Mouse (Mus musculus) heart, embryonic 10.5 days (tissue): ENCODE data around the gene Dnajc15. TPM values are rescaled to one million over a fixed set of nuclear protein-coding genes. Genes with fewer than 3 reads are reported as not detected.
"Not testable (repeated sequence)": the region's sequence is repeated elsewhere in the genome, so short reads cannot be mapped to it uniquely, and the experiment has no call there.

Source experiments
- DNase-seq: peaks from one replicate; pipeline ENCODE4 v3.0.0-alpha.2; 2017; ENCODE audit warnings: low spot score
- H3K27ac ChIP-seq: fragments of 300-500 bp; sonication (generic); 2 replicates; pipeline ENCODE4 v1.5.1; 2016; ENCODE audit warnings: mild to moderate bottlenecking
- H3K27me3 ChIP-seq: fragments of 300-500 bp; sonication (generic); 2 replicates; pipeline ENCODE4 v1.6.1; 2016; ENCODE audit warnings: mild to moderate bottlenecking; ENCODE audit not compliant: poor library complexity, insufficient read depth, severe bottlenecking
- H3K36me3 ChIP-seq: fragments of 300-500 bp; sonication (generic); 2 replicates; pipeline ENCODE4 v1.6.1; 2016; ENCODE audit warnings: mild to moderate bottlenecking, moderate library complexity
- H3K4me1 ChIP-seq: fragments of 300-500 bp; sonication (generic); 2 replicates; pipeline ENCODE4 v1.6.1; 2016; ENCODE audit warnings: mild to moderate bottlenecking
- H3K4me3 ChIP-seq: fragments of 300-500 bp; sonication (generic); 2 replicates; pipeline ENCODE4 v1.5.1; 2016; ENCODE audit warnings: mild to moderate bottlenecking, moderate library complexity
- H3K9me3 ChIP-seq: fragments of 300-500 bp; sonication (generic); 2 replicates; pipeline ENCODE4 v1.6.1; 2016; ENCODE audit warnings: mild to moderate bottlenecking, moderate library complexity
- WGBS: fragments of 180-500 bp; shearing (Covaris S2); methylation state at CpG from one replicate; pipeline ENCODE4 v1.1.7; 2016; 5-methylcytosine and 5-hydroxymethylcytosine counted together
- polyA plus RNA-seq: library from polyadenylated mRNA; unstranded; fragments of >200 nt; fragmentation: Nextera tagmentation; extraction: Ambion mirVana; gene quantifications from 2 replicates; pipeline ENCODE4 v1.2.1, GENCODE M21; 2016

Dnajc15 gene
- polyA plus RNA-seq, 1 experiment from 2014 or later = 123 TPM

- DNase-seq = no peak
- Histone ChIP-seq H3K27me3 (no peaks in the 10 kb centered on the region), H3K36me3 (no peaks in the 10 kb centered on the region), H3K4me3 (no peak overlapping the region), H3K27ac (no peak overlapping the region), H3K4me1 (no peaks in the 10 kb centered on the region), H3K9me3 (no peaks in the 10 kb centered on the region)
- WGBS = 75% methylated on average over 6 of the region's 6 CpGs
Measured at GRCm38 (mm10) chr14:77882669-77883068, 7.7 kb upstream of the Dnajc15 start.

GRCm38 (mm10) chr14:77881998-77882397 lies 7.1 kb upstream of the Dnajc15 start:
- no peaks in the 10 kb centered on the region for H3K4me1 ChIP-seq
- DNase-seq = no peak
- H3K4me3 ChIP-seq = no peak overlapping the region
- no peaks in the 10 kb centered on the region for H3K27me3 ChIP-seq
- no peaks in the 10 kb centered on the region for H3K9me3 ChIP-seq
- no peak overlapping the region for H3K27ac ChIP-seq
- no peaks in the 10 kb centered on the region for H3K36me3 ChIP-seq
- WGBS = 78% methylated on average over 1 of the region's 1 CpGs

- H3K36me3 ChIP-seq, H3K27me3 ChIP-seq, H3K27ac ChIP-seq, H3K9me3 ChIP-seq, H3K4me1 ChIP-seq, DNase-seq, H3K4me3 ChIP-seq: not testable (repeated sequence)
- WGBS = 43% methylated on average over 2 of the region's 2 CpGs
Measured at GRCm38 (mm10) chr14:77877876-77878275, 3.0 kb upstream of the Dnajc15 start.

- Histone ChIP-seq H3K27ac (no peak overlapping the region), H3K9me3 (no peaks in the 10 kb centered on the region), H3K4me1 (peaks cover 6% of the 10 kb centered on the region; the same call in 1 of the 2 replicates), H3K27me3 (no peaks in the 10 kb centered on the region), H3K4me3 (no peak overlapping the region), H3K36me3 (0 out of 2 replicates have a peak, but pooled peaks cover 3% of the 10 kb centered on the region)
- no peak for DNase-seq
- WGBS = 88% methylated on average over 1 of the region's 1 CpGs
Measured at GRCm38 (mm10) chr14:77876199-77876598, 1.3 kb upstream of the Dnajc15 start.

- Histone ChIP-seq H3K9me3 (no peaks in the 10 kb centered on the region), H3K27ac (no peak overlapping the region), H3K4me1 (peaks cover 6% of the 10 kb centered on the region; the same call in 1 of the 2 replicates), H3K36me3 (peaks cover 13% of the 10 kb centered on the region; the same call in 1 of the 2 replicates), H3K27me3 (no peaks in the 10 kb centered on the region), H3K4me3 (no peak overlapping the region)
- no peak for DNase-seq
- WGBS = 91% methylated on average over 6 of the region's 6 CpGs
Measured at GRCm38 (mm10) chr14:77871380-77871975, 3.4 kb downstream of the Dnajc15 start.

- no peaks in the 10 kb centered on the region for H3K9me3 ChIP-seq
- H3K27me3 ChIP-seq = no peaks in the 10 kb centered on the region
- 87% methylated on average over 3 of the region's 3 CpGs for WGBS
- no peak for DNase-seq
- peaks cover 13% of the 10 kb centered on the region; the same call in 1 of the 2 replicates for H3K36me3 ChIP-seq
- peaks cover 6% of the 10 kb centered on the region; the same call in 1 of the 2 replicates for H3K4me1 ChIP-seq
- H3K27ac ChIP-seq = no peak overlapping the region
- H3K4me3 ChIP-seq = no peak overlapping the region
Measured at GRCm38 (mm10) chr14:77870926-77871325, 4.0 kb downstream of the Dnajc15 start.

- H3K36me3 ChIP-seq = peaks cover 13% of the 10 kb centered on the region; the same call in 1 of the 2 replicates
- no peak for DNase-seq
- peaks cover 13% of the 10 kb centered on the region for H3K4me1 ChIP-seq
- H3K4me3 ChIP-seq = no peak overlapping the region
- H3K9me3 ChIP-seq = no peaks in the 10 kb centered on the region
- WGBS = 92% methylated on average over 5 of the region's 5 CpGs
- no peak overlapping the region for H3K27ac ChIP-seq
- H3K27me3 ChIP-seq = no peaks in the 10 kb centered on the region
Measured at GRCm38 (mm10) chr14:77867601-77868000, 7.3 kb downstream of the Dnajc15 start.

GRCm38 (mm10) chr14:77864510-77864909 lies 10.4 kb downstream of the Dnajc15 start:
- DNase-seq = no peak
- H3K4me3 ChIP-seq = no peak overlapping the region
- no peak overlapping the region for H3K27ac ChIP-seq
- 0 out of 2 replicates have a peak, but pooled peaks cover 5% of the 10 kb centered on the region for H3K36me3 ChIP-seq
- H3K4me1 ChIP-seq = peaks cover 19% of the 10 kb centered on the region
- 91% methylated on average over 6 of the region's 6 CpGs for WGBS
- no peaks in the 10 kb centered on the region for H3K9me3 ChIP-seq
- H3K27me3 ChIP-seq = no peaks in the 10 kb centered on the region

- Histone ChIP-seq H3K27ac (no peak overlapping the region), H3K9me3 (no peaks in the 10 kb centered on the region), H3K27me3 (no peaks in the 10 kb centered on the region), H3K4me3 (no peak overlapping the region), H3K36me3 (0 out of 2 replicates have a peak, but pooled peaks cover 5% of the 10 kb centered on the region), H3K4me1 (peaks cover 19% of the 10 kb centered on the region)
- 73% methylated on average over 3 of the region's 3 CpGs for WGBS
- DNase-seq = no peak
Measured at GRCm38 (mm10) chr14:77864051-77864450, 10.9 kb downstream of the Dnajc15 start.

GRCm38 (mm10) chr14:77860841-77861560 lies 13.9 kb downstream of the Dnajc15 start:
- Histone ChIP-seq H3K9me3 (no peaks in the 10 kb centered on the region), H3K27me3 (no peaks in the 10 kb centered on the region), H3K36me3 (no peaks in the 10 kb centered on the region), H3K4me1 (peaks cover 19% of the 10 kb centered on the region), H3K4me3 (no peak overlapping the region), H3K27ac (no peak overlapping the region)
- 52% methylated on average over 5 of the region's 5 CpGs for WGBS
- DNase-seq = no peak

- DNase-seq = no peak
- 93% methylated on average over 1 of the region's 1 CpGs for WGBS
Measured at GRCm38 (mm10) chr14:77859894-77860293, 15.0 kb downstream of the Dnajc15 start.

GRCm38 (mm10) chr14:77853951-77854350 lies 21.0 kb downstream of the Dnajc15 start:
- no peak for DNase-seq
- H3K36me3 ChIP-seq = peaks cover 16% of the 10 kb centered on the region; the same call in 1 of the 2 replicates
- H3K4me3 ChIP-seq = no peak overlapping the region
- H3K9me3 ChIP-seq = no peaks in the 10 kb centered on the region
- no peaks in the 10 kb centered on the region; the same call in 1 of the 2 replicates for H3K4me1 ChIP-seq
- no peak overlapping the region for H3K27ac ChIP-seq
- H3K27me3 ChIP-seq = no peaks in the 10 kb centered on the region
- WGBS = 68% methylated on average over 1 of the region's 1 CpGs

More at GRCm38 (mm10) chr14:77859894-77860293, 15.0 kb downstream of the Dnajc15 start:
- Histone ChIP-seq H3K4me3 (no peak overlapping the region), H3K9me3 (no peaks in the 10 kb centered on the region), H3K36me3 (peaks cover 6% of the 10 kb centered on the region; the same call in 1 of the 2 replicates), H3K27me3 (no peaks in the 10 kb centered on the region), H3K4me1 (peaks cover 12% of the 10 kb centered on the region; the same call in 1 of the 2 replicates), H3K27ac (no peak overlapping the region)

GRCm38 (mm10) chr14:77849852-77850251 lies 25.1 kb downstream of the Dnajc15 start:
- H3K36me3 ChIP-seq = peaks cover 10% of the 10 kb centered on the region; the same call in 1 of the 2 replicates
- WGBS = 62% methylated on average over 7 of the region's 7 CpGs

More at GRCm38 (mm10) chr14:77849852-77850251, 25.1 kb downstream of the Dnajc15 start:
- Histone ChIP-seq H3K27ac (no peak overlapping the region), H3K4me1 (peaks cover 4% of the 10 kb centered on the region; the same call in 1 of the 2 replicates), H3K4me3 (no peak overlapping the region), H3K9me3 (no peaks in the 10 kb centered on the region), H3K27me3 (no peaks in the 10 kb centered on the region)
- DNase-seq = no peak
